Mouse (Mus musculus) embryonic fibroblast, embryonic 13.5 days (primary cell): ENCODE measurements around the gene Smyd3.

Experiments
- CTCF ChIP-seq: IDR thresholded peaks from 2 replicates; pipeline ENCODE4 v1.5.1; 2011; ENCODE audit warnings: mild to moderate bottlenecking, control low read depth, low read length, moderate library complexity, borderline replicate concordance; ENCODE audit not compliant: insufficient read depth
- POLR2A ChIP-seq: IDR thresholded peaks from 2 replicates; pipeline ENCODE4 v1.6.1; 2011; ENCODE audit warnings: low read depth, mild to moderate bottlenecking, control low read depth, low read length, moderate library complexity

DNA sequence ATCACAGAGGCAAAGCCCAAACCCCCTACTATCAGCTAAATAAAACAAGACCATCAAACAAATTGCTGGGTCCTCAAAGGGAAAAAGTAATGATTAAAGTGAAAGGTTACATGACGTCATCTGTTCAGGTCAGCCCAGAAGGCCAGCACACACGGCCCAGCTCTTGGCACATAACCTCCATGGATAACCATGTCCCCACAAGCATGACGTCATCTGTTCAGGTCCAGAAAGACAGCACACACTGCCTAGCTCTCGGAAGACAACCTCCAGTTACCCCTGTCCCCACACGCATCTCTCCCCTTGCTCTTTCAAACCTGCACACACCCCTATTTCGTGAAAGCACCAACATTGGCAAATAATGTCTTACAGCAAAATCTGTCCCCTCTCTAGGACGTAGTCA is 84.0 kb downstream of the Smyd3 start:
- no peak for TF ChIP-seq POLR2A
- no peak for TF ChIP-seq CTCF
